Mouse (Mus musculus): Measurements from ENCODE around the gene Mllt11. TPM values are rescaled to one million over a fixed set of nuclear protein-coding genes. Genes with fewer than 3 reads are reported as not detected.
A peak's percentile ranks its signal among the peaks of the same experiment; 100 is the strongest.
"Not testable (repeated sequence)": the region's sequence is repeated elsewhere in the genome, so short reads cannot be mapped to it uniquely, and the experiment has no call there.

Gene Mllt11
- polyA plus RNA-seq, 1 experiment, result 9.1 TPM

GRCm38 (mm10) chr3:95217255-95218134 lies 14.5 kb downstream of the Mllt11 start, which contains the start of gene Gabpb2:
Gene Gabpb2 (minus strand): TSS chr3:95217916.
- under 1% methylated on average over 56 of the region's 56 CpGs for WGBS
- H3K4me3 ChIP-seq (replicated peaks; ENCODE audit: control insufficient read depth, low read depth, low read length), result peak within 1 kb of the TSS; percentile 80
- peak; percentile 91 for TF ChIP-seq CTCF (IDR thresholded peaks at IDR 0.05; ENCODE audit: control insufficient read depth, insufficient read depth, low read length)
- peak; percentile 93 for TF ChIP-seq POLR2A (IDR thresholded peaks at IDR 0.05; ENCODE audit: borderline replicate concordance, control insufficient read depth, low read depth, low read length)
- no peaks in the 10 kb centered on the region for H3K4me1 ChIP-seq (ENCODE audit: control insufficient read depth, insufficient read depth, low read length)
- H3K27ac ChIP-seq (ENCODE audit: control insufficient read depth, insufficient read depth, low read depth, low read length, poor library complexity), result peak within 1 kb of the TSS; percentile 95

GRCm38 (mm10) chr3:95216655-95217254 lies 15.2 kb downstream of the Mllt11 start:
- peak overlapping the region; percentile 80 for H3K4me3 ChIP-seq (replicated peaks; ENCODE audit: control insufficient read depth, low read depth, low read length)
- no peaks in the 10 kb centered on the region for H3K4me1 ChIP-seq (ENCODE audit: control insufficient read depth, insufficient read depth, low read length)
- WGBS, result 15% methylated on average over 4 of the region's 4 CpGs
- TF ChIP-seq POLR2A (IDR thresholded peaks at IDR 0.05; ENCODE audit: borderline replicate concordance, control insufficient read depth, low read depth, low read length), result no peak
- no peak for TF ChIP-seq CTCF (IDR thresholded peaks at IDR 0.05; ENCODE audit: control insufficient read depth, insufficient read depth, low read length)
- peak overlapping the region; percentile 3; the same call in 1 of the 2 replicates for H3K27ac ChIP-seq (ENCODE audit: control insufficient read depth, insufficient read depth, low read depth, low read length, poor library complexity)

- TF ChIP-seq POLR2A (IDR thresholded peaks at IDR 0.05; ENCODE audit: borderline replicate concordance, control insufficient read depth, low read depth, low read length), result no peak
- no peak for TF ChIP-seq CTCF (IDR thresholded peaks at IDR 0.05; ENCODE audit: control insufficient read depth, insufficient read depth, low read length)
- no peak overlapping the region for H3K4me3 ChIP-seq (replicated peaks; ENCODE audit: control insufficient read depth, low read depth, low read length)
- H3K27ac ChIP-seq (ENCODE audit: control insufficient read depth, insufficient read depth, low read depth, low read length, poor library complexity), result no peak overlapping the region
- H3K4me1 ChIP-seq (ENCODE audit: control insufficient read depth, insufficient read depth, low read length), result no peaks in the 10 kb centered on the region
- 97% methylated on average over 1 of the region's 1 CpGs for WGBS
Measured at GRCm38 (mm10) chr3:95213609-95213975, 18.4 kb downstream of the Mllt11 start.

GRCm38 (mm10) chr3:95212889-95213608 lies 18.9 kb downstream of the Mllt11 start:
- H3K27ac ChIP-seq (ENCODE audit: control insufficient read depth, insufficient read depth, low read depth, low read length, poor library complexity); H3K4me3 ChIP-seq (replicated peaks; ENCODE audit: control insufficient read depth, low read depth, low read length); H3K4me1 ChIP-seq (ENCODE audit: control insufficient read depth, insufficient read depth, low read length): not testable (repeated sequence)
- 70% methylated on average over 9 of the region's 10 CpGs for WGBS

- TF ChIP-seq POLR2A (IDR thresholded peaks at IDR 0.05; ENCODE audit: borderline replicate concordance, control insufficient read depth, low read depth, low read length) (no peak), CTCF (IDR thresholded peaks at IDR 0.05; ENCODE audit: control insufficient read depth, insufficient read depth, low read length) (no peak)
- H3K4me3 ChIP-seq (replicated peaks; ENCODE audit: control insufficient read depth, low read depth, low read length), result no peak overlapping the region
- H3K4me1 ChIP-seq (ENCODE audit: control insufficient read depth, insufficient read depth, low read length), result no peaks in the 10 kb centered on the region
- no peak overlapping the region for H3K27ac ChIP-seq (ENCODE audit: control insufficient read depth, insufficient read depth, low read depth, low read length, poor library complexity)
- 81% methylated on average over 2 of the region's 2 CpGs for WGBS
Measured at GRCm38 (mm10) chr3:95210585-95210984, 21.4 kb downstream of the Mllt11 start.

- Histone ChIP-seq H3K4me3 (replicated peaks; ENCODE audit: control insufficient read depth, low read depth, low read length) (no peak overlapping the region), H3K4me1 (ENCODE audit: control insufficient read depth, insufficient read depth, low read length) (no peaks in the 10 kb centered on the region), H3K27ac (ENCODE audit: control insufficient read depth, insufficient read depth, low read depth, low read length, poor library complexity) (no peak overlapping the region)
- no peak for TF ChIP-seq POLR2A (IDR thresholded peaks at IDR 0.05; ENCODE audit: borderline replicate concordance, control insufficient read depth, low read depth, low read length)
- no peak for TF ChIP-seq CTCF (IDR thresholded peaks at IDR 0.05; ENCODE audit: control insufficient read depth, insufficient read depth, low read length)
- WGBS, result 86% methylated on average over 4 of the region's 4 CpGs
Measured at GRCm38 (mm10) chr3:95208286-95208685, 23.7 kb downstream of the Mllt11 start.

GRCm38 (mm10) chr3:95203880-95204279 lies 28.1 kb downstream of the Mllt11 start:
- WGBS, result 97% methylated on average over 6 of the region's 6 CpGs

GRCm38 (mm10) chr3:95200562-95200961 lies 31.4 kb downstream of the Mllt11 start:
- WGBS, result 87% methylated on average over 2 of the region's 2 CpGs

More at GRCm38 (mm10) chr3:95203880-95204279, 28.1 kb downstream of the Mllt11 start:
- Histone ChIP-seq H3K27ac (ENCODE audit: control insufficient read depth, insufficient read depth, low read depth, low read length, poor library complexity) (no peak overlapping the region), H3K4me1 (ENCODE audit: control insufficient read depth, insufficient read depth, low read length) (no peaks in the 10 kb centered on the region), H3K4me3 (replicated peaks; ENCODE audit: control insufficient read depth, low read depth, low read length) (no peak overlapping the region)
- TF ChIP-seq POLR2A (IDR thresholded peaks at IDR 0.05; ENCODE audit: borderline replicate concordance, control insufficient read depth, low read depth, low read length), result no peak
- TF ChIP-seq CTCF (IDR thresholded peaks at IDR 0.05; ENCODE audit: control insufficient read depth, insufficient read depth, low read length), result no peak

More at GRCm38 (mm10) chr3:95200562-95200961, 31.4 kb downstream of the Mllt11 start:
- Histone ChIP-seq H3K27ac (ENCODE audit: control insufficient read depth, insufficient read depth, low read depth, low read length, poor library complexity) (no peak overlapping the region), H3K4me3 (replicated peaks; ENCODE audit: control insufficient read depth, low read depth, low read length) (no peak overlapping the region), H3K4me1 (ENCODE audit: control insufficient read depth, insufficient read depth, low read length) (no peaks in the 10 kb centered on the region)
- TF ChIP-seq CTCF (IDR thresholded peaks at IDR 0.05; ENCODE audit: control insufficient read depth, insufficient read depth, low read length), result no peak
